Mouse (Mus musculus) spleen, adult 2 months (tissue): ENCODE measurements around the gene Bpgm. TPM values are rescaled to one million over a fixed set of nuclear protein-coding genes. Genes with fewer than 3 reads are reported as not detected.

Experiments
- DNase-seq, 2 experiments: peaks; one replicate each; pipeline versions ENCODE4 v3.0.0 to v3.0.0-alpha.2; 2012 to 2021; ENCODE audit warnings: low spot score in 2 of 2, low read depth in 1 of 2
- H3K27ac ChIP-seq: fragments of 200-500 bp; 2 replicates; pipeline ENCODE4 v1.5.1; 2012; ENCODE audit warnings: low read length, inconsistent platforms; ENCODE audit not compliant: insufficient read depth
- H3K27me3 ChIP-seq: fragments of 200-500 bp; 2 replicates; pipeline ENCODE4 v1.6.1; 2012; ENCODE audit warnings: mild to moderate bottlenecking, moderate library complexity, low read length, inconsistent platforms; ENCODE audit not compliant: control insufficient read depth, insufficient read depth
- H3K36me3 ChIP-seq: fragments of 200-500 bp; 2 replicates; pipeline ENCODE4 v1.6.1; 2012; ENCODE audit warnings: mild to moderate bottlenecking, low read length, inconsistent platforms; ENCODE audit not compliant: control insufficient read depth, insufficient read depth
- H3K4me1 ChIP-seq: fragments of 200-500 bp; 2 replicates; pipeline ENCODE4 v1.6.1; 2011; ENCODE audit warnings: inconsistent platforms; ENCODE audit not compliant: control insufficient read depth, insufficient read depth, insufficient read length
- H3K4me3 ChIP-seq: fragments of 200-500 bp; 2 replicates; pipeline ENCODE4 v1.5.1; 2011; ENCODE audit warnings: mild to moderate bottlenecking, inconsistent platforms; ENCODE audit not compliant: insufficient read depth, insufficient read length; ENCODE audit errors: extremely low read depth
- CTCF ChIP-seq: fragments of 200-500 bp; IDR thresholded peaks from 2 replicates; pipeline ENCODE4 v1.5.1; 2011; ENCODE audit warnings: mild to moderate bottlenecking, inconsistent platforms; ENCODE audit not compliant: insufficient read depth, insufficient read length, insufficient replicate concordance; ENCODE audit errors: extremely low read depth
- POLR2A ChIP-seq: fragments of 200-500 bp; IDR thresholded peaks from 2 replicates; pipeline ENCODE4 v1.6.1; 2011; ENCODE audit warnings: low read depth, low read length, inconsistent platforms
- WGBS: fragments of 180-500 bp; shearing (Covaris S2); methylation state at CpG from one replicate; pipeline ENCODE4 v1.1.7; 2018; 5-methylcytosine and 5-hydroxymethylcytosine counted together
- polyA plus RNA-seq: library from polyadenylated mRNA; depleted of rRNA; stranded (reverse); fragments of >200 nt; gene quantifications from 2 replicates; pipeline ENCODE4 v1.2.3, GENCODE M21; 2012; rRNA removed

The Bpgm gene
- polyA plus RNA-seq, 1 experiment: 158 TPM

DNA sequence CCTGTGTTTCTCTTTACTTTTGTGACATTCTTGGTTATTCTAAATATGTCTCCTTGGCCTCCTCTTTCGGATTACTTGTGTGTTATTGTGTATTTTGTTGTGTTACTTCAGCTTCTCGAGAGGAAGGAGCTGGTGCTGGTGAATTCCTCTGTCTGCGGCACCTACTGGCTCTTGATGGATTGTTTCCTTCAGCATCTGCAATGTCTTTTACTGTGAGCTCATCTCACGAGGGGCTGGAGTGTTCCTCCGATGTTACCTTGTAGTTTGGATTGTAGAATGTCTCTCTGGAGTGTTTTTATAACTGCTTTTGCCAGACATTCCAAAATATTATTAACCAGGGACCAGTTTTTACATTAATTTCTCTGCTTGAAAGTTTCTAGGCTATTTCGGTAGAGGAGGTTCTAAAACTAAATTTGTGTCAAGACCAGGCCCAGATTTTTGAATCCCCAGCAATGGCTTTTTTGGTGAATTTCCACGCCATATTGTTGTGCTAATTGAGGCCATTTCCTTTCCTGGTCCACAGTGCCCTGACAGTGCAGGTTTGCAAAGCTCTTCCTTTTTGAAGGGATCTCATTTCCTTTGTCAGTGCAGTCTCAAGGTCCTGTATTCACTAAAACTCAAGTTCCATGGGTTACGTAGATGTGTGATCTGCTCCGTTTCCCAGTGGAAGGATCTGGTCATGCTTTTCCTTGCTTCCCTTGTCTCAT, 78.4 kb downstream of the Bpgm start:
- no peak for TF ChIP-seq POLR2A
- TF ChIP-seq CTCF: no peak
- Histone ChIP-seq H3K4me3 (no peak overlapping the region), H3K27ac (no peak overlapping the region), H3K36me3 (no peaks in the 10 kb centered on the region), H3K27me3 (no peaks in the 10 kb centered on the region), H3K4me1 (no peaks in the 10 kb centered on the region)
- DNase-seq: no peak
- WGBS: 76% methylated on average over 9 of the region's 9 CpGs

Other genes starting within 250 kb of the Bpgm start
- 96.8 and 105 TPM in 2 replicates for gene Akr1b3, start 158.7 kb upstream of the Bpgm start, polyA plus RNA-seq
- 2.3 and 3.0 TPM in 2 replicates for gene Akr1b8, start 122.1 kb upstream of the Bpgm start, polyA plus RNA-seq
- 14.7 and 16.0 TPM in 2 replicates for gene Akr1b10, start 92.0 kb upstream of the Bpgm start, polyA plus RNA-seq
- 1.4 TPM in 2 replicates for gene Akr1b7, start 63.9 kb upstream of the Bpgm start, polyA plus RNA-seq
- gene Cald1, start 122.3 kb downstream of the Bpgm start, polyA plus RNA-seq: 6.9 and 8.0 TPM in 2 replicates